Mouse (Mus musculus): ENCODE measurements around the gene Klhl7.

GRCm38 (mm10) chr5:24167263-24167662 lies 66.9 kb downstream of the Klhl7 start:
- TF ChIP-seq CTCF (IDR thresholded peaks at IDR 0.05): peak; percentile 58
- TF ChIP-seq POLR2A (IDR thresholded peaks at IDR 0.05; ENCODE audit: insufficient read depth, low read depth, low read length): no peak
- TF ChIP-seq EP300 (IDR thresholded peaks at IDR 0.05; ENCODE audit: insufficient read depth, low read depth, low read length): no peak

Measured in heart, adult 2 months (tissue).